Mouse (Mus musculus) embryonic facial prominence, embryonic 14.5 days (tissue): Measurements from ENCODE around the gene Glrx. TPM values are rescaled to one million over a fixed set of nuclear protein-coding genes. Genes with fewer than 3 reads are reported as not detected.

Source experiments
- ATAC-seq: fragments of 200-750 bp; cut with Nextera tagmentation; 2 replicates; pipeline ENCODE4 v1.8.0; 2017; ENCODE audit warnings: low read depth, moderate number of reproducible peaks, moderate TSS enrichment
- DNase-seq: peaks from one replicate; pipeline ENCODE4 v3.0.0-alpha.2; 2015; ENCODE audit warnings: low spot score
- H3K27ac ChIP-seq: fragments of 300-500 bp; sonication (generic); replicated peaks from 2 replicates; pipeline ENCODE4 v1.5.1; 2014; ENCODE audit warnings: low read depth, mild to moderate bottlenecking, low read length, moderate library complexity
- H3K27me3 ChIP-seq: fragments of 300-500 bp; sonication (generic); replicated peaks from 2 replicates; pipeline ENCODE4 v1.6.1; 2014; ENCODE audit warnings: low read length; ENCODE audit not compliant: control insufficient read depth, insufficient read depth
- H3K36me3 ChIP-seq: fragments of 300-500 bp; sonication (generic); 2 replicates; pipeline ENCODE4 v1.6.1; 2014; ENCODE audit warnings: low read length, mixed read lengths; ENCODE audit not compliant: control insufficient read depth, insufficient read depth
- H3K4me1 ChIP-seq: fragments of 300-500 bp; sonication (generic); 2 replicates; pipeline ENCODE4 v1.6.1; 2014; ENCODE audit warnings: antibody characterized with exemption, low read length; ENCODE audit not compliant: control insufficient read depth, insufficient read depth
- H3K4me2 ChIP-seq: fragments of 300-500 bp; sonication (generic); 2 replicates; pipeline ENCODE4 v1.6.1; 2014; ENCODE audit warnings: low read depth, mild to moderate bottlenecking, low read length, moderate library complexity, mixed read lengths
- H3K4me3 ChIP-seq: fragments of 300-500 bp; sonication (generic); 2 replicates; pipeline ENCODE4 v1.5.1; 2014; ENCODE audit warnings: low read depth, mild to moderate bottlenecking, low read length
- H3K9ac ChIP-seq: fragments of 300-500 bp; sonication (generic); 2 replicates; pipeline ENCODE4 v1.6.1; 2014; ENCODE audit warnings: low read depth, mild to moderate bottlenecking, low read length, moderate library complexity, mixed read lengths
- H3K9me3 ChIP-seq: fragments of 300-500 bp; sonication (generic); 2 replicates; pipeline ENCODE4 v1.6.1; 2016; ENCODE audit warnings: low read length; ENCODE audit not compliant: control insufficient read depth
- WGBS: fragments of 180-500 bp; shearing (Covaris S2); extraction: QIAGEN DNeasy Blood & Tissue Kit; methylation state at CpG from one replicate; pipeline ENCODE4 v1.1.7; 2014; 5-methylcytosine and 5-hydroxymethylcytosine counted together
- polyA plus RNA-seq: library from polyadenylated mRNA; unstranded; fragments of >200 nt; fragmentation: Nextera tagmentation; extraction: Ambion mirVana; gene quantifications from 2 replicates; pipeline ENCODE4 v1.2.1, GENCODE M21; 2014

Glrx gene
- 38.0 and 41.7 TPM in 2 replicates for polyA plus RNA-seq

- Histone ChIP-seq H3K27me3 (no peaks in the 10 kb centered on the region), H3K4me3 (peak within 1 kb of the TSS; percentile 50), H3K9ac (peak within 1 kb of the TSS; percentile 58), H3K36me3 (no peaks in the 10 kb centered on the region), H3K9me3 (no peaks in the 10 kb centered on the region), H3K27ac (peak within 1 kb of the TSS; percentile 78), H3K4me1 (peaks cover 14% of the 10 kb centered on the region; the same call in 1 of the 2 replicates), H3K4me2 (peak within 1 kb of the TSS; percentile 61)
- DNase-seq (peak; percentile 94), ATAC-seq (peak; percentile 94)
- WGBS: 0% methylated on average over 12 of the region's 12 CpGs
Measured at GRCm38 (mm10) chr13:75839719-75840481, at the start of gene Glrx. Glrx (plus strand) TSS chr13:75839868.

- no peaks in the 10 kb centered on the region for H3K4me1 ChIP-seq
- H3K4me2 ChIP-seq: no peak overlapping the region
- H3K4me3 ChIP-seq: no peak overlapping the region
- H3K9me3 ChIP-seq: no peaks in the 10 kb centered on the region
- H3K27ac ChIP-seq: no peak overlapping the region
- no peak overlapping the region for H3K9ac ChIP-seq
- no peak for DNase-seq
- 88% methylated on average over 1 of the region's 1 CpGs for WGBS
- H3K36me3 ChIP-seq: no peaks in the 10 kb centered on the region
- H3K27me3 ChIP-seq: no peaks in the 10 kb centered on the region
- ATAC-seq: no peak
Measured at GRCm38 (mm10) chr13:75790550-75791205, 49.0 kb upstream of the Glrx start.

DNA sequence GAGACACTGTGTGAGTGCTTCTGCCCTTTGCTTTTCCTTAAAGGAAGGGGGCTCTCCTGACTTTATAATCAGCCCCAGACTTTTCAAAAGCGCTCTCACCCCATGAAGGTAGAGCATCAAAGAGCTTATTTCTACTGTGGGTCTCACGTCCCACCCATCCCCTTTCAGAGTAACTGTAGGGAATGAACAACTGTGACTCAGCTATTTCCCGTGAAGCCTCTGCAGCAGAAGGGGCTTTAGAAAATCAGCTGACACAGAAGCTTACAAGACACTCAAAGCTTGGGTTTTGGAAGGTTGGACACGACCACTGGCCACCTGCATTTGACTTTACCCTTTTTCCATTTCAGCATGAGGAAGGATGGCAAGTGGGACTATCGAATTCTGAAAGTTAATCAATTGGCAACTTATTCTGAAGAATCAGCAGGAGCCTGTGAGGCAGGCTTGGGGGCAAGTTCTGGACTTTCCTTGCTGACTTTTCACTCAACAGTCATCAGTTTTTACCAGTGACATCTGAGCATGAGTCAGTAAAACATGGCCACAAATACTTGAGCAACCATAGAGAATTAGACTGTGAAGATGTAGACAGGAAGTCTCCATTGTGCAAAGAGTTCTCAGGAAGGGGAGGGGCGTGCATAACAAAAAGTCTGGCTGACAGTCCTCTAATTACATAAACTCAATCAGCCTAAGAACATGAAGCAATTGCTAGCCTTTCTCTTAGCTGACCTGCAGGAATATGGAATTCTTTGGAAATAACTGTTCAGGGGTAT lies 45.6 kb upstream of the Glrx start:
- no peak for DNase-seq
- H3K9ac ChIP-seq: no peak overlapping the region
- H3K27me3 ChIP-seq: no peaks in the 10 kb centered on the region
- H3K4me1 ChIP-seq: no peaks in the 10 kb centered on the region
- H3K27ac ChIP-seq: no peak overlapping the region
- 64% methylated on average over 6 of the region's 6 CpGs for WGBS
- no peaks in the 10 kb centered on the region for H3K9me3 ChIP-seq
- no peak for ATAC-seq
- no peak overlapping the region for H3K4me2 ChIP-seq
- no peaks in the 10 kb centered on the region for H3K36me3 ChIP-seq
- no peak overlapping the region for H3K4me3 ChIP-seq

DNA sequence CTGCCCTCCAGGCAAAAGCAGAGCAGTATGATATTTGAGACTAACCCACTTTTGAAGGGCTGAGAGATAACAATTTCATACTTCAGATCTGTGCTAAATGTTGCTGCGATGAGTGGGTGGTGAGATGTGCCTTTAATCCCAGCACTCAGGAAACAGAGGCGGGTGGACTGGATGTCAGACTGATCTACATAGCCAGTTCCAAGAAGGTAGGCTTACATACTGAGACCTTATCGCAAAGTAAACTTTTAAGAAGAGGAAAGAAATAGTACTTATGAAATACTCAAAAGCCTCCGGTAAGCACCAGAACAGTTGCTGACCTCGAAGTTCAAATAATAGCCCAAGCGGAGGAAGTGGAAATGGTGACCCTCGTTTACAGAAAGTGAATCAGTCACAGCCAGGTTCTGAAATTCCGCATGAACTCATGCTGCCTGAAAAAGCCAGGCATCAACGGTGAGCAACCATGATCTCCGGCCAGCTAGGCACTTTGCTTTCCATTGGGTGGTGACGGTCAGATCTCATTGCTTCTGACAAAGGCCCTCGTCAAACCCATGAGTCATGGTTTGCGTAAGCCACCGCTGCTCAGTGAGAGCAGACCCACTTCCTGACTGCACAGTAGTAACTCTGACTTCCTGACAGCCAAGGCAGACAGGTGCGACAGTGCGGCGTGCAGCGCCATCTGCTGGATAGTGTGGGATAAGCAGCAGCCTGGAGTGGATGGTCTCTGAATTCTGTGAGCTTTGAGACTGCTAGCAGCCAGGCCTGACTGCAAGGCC lies 42.1 kb upstream of the Glrx start:
- Histone ChIP-seq H3K27ac (no peak overlapping the region), H3K27me3 (no peaks in the 10 kb centered on the region), H3K9ac (0 out of 2 replicates have a peak overlapping the region, but pooled peaks have one; percentile 42), H3K4me1 (no peaks in the 10 kb centered on the region), H3K9me3 (no peaks in the 10 kb centered on the region), H3K4me2 (peak overlapping the region; percentile 61), H3K36me3 (no peaks in the 10 kb centered on the region), H3K4me3 (peak overlapping the region; percentile 24)
- ATAC-seq (peak; percentile 97), DNase-seq (peak; percentile 89)
- 25% methylated on average over 18 of the region's 18 CpGs for WGBS

GRCm38 (mm10) chr13:75798413-75799302 lies 41.0 kb upstream of the Glrx start:
- Histone ChIP-seq H3K9me3 (no peaks in the 10 kb centered on the region), H3K4me3 (no peak overlapping the region), H3K27ac (no peak overlapping the region), H3K4me1 (no peaks in the 10 kb centered on the region), H3K4me2 (no peak overlapping the region), H3K9ac (no peak overlapping the region), H3K36me3 (no peaks in the 10 kb centered on the region), H3K27me3 (no peaks in the 10 kb centered on the region)
- ATAC-seq (no peak), DNase-seq (no peak)
- 56% methylated on average over 7 of the region's 7 CpGs for WGBS

- Histone ChIP-seq H3K4me2 (no peak overlapping the region), H3K9ac (no peak overlapping the region), H3K27me3 (no peaks in the 10 kb centered on the region), H3K9me3 (no peaks in the 10 kb centered on the region), H3K36me3 (no peaks in the 10 kb centered on the region), H3K4me1 (no peaks in the 10 kb centered on the region), H3K4me3 (no peak overlapping the region), H3K27ac (no peak overlapping the region)
- ATAC-seq (no peak), DNase-seq (no peak)
- WGBS: 84% methylated on average over 3 of the region's 3 CpGs
Measured at GRCm38 (mm10) chr13:75799421-75799820, 40.2 kb upstream of the Glrx start.

GRCm38 (mm10) chr13:75807969-75808368 lies 31.7 kb upstream of the Glrx start:
- WGBS: 87% methylated on average over 1 of the region's 1 CpGs
- Histone ChIP-seq H3K36me3 (no peaks in the 10 kb centered on the region), H3K9ac (no peak overlapping the region), H3K4me1 (no peaks in the 10 kb centered on the region), H3K9me3 (no peaks in the 10 kb centered on the region), H3K4me3 (no peak overlapping the region), H3K27me3 (no peaks in the 10 kb centered on the region), H3K4me2 (no peak overlapping the region), H3K27ac (no peak overlapping the region)
- DNase-seq: no peak
- no peak for ATAC-seq
